Mouse (Mus musculus) G1E (cell line): ENCODE measurements at regions not wholly inside any gene's neighbourhood (a gene's known extent, or its start where the extent isn't known, plus 50 kb on each side); places are given as distances from the start of the nearest gene placed in this dataset.

Experiments used
- CTCF ChIP-seq: IDR thresholded peaks from 2 replicates; pipeline ENCODE4 v1.5.1; 2012; ENCODE audit warnings: low read depth, low read length, inconsistent platforms, mixed read lengths
- GATA1 ChIP-seq: IDR thresholded peaks from 2 replicates; pipeline ENCODE4 v1.6.1; 2012; ENCODE audit warnings: borderline replicate concordance, low read length, inconsistent platforms, mixed read lengths
- POLR2AphosphoS5 ChIP-seq: IDR thresholded peaks from 2 replicates; pipeline ENCODE4 v1.6.1; 2012; ENCODE audit warnings: low read depth, low read length, inconsistent platforms; ENCODE audit not compliant: insufficient replicate concordance
- TAL1 ChIP-seq: conservative IDR thresholded peaks from 2 replicates; pipeline ENCODE4 v1.6.1; 2012; ENCODE audit warnings: low read depth, low read length, inconsistent platforms, mixed read lengths

- no peak for TF ChIP-seq CTCF
- TF ChIP-seq TAL1: no peak
- no peak for TF ChIP-seq POLR2AphosphoS5
- TF ChIP-seq GATA1: no peak
Measured at GRCm38 (mm10) chr3:57948720-57949119, 100.8 kb upstream of the Pfn2 start.
